Mouse (Mus musculus) small intestine, adult 2 months (tissue): ENCODE measurements around the gene Strn3.
"Not testable (repeated sequence)": the region's sequence is repeated elsewhere in the genome, so short reads cannot be mapped to it uniquely, and the experiment has no call there.

ENCODE experiments used
- CTCF ChIP-seq: fragments of 200-500 bp; IDR thresholded peaks from 2 replicates; pipeline ENCODE4 v1.5.1; 2012; ENCODE audit warnings: low read depth, mild to moderate bottlenecking, control low read depth, inconsistent platforms, low read length, moderate library complexity, mixed read lengths; ENCODE audit not compliant: insufficient replicate concordance, insufficient read length; ENCODE audit errors: extremely low read depth
- POLR2A ChIP-seq: fragments of 200-500 bp; IDR thresholded peaks from 2 replicates; pipeline ENCODE4 v1.6.1; 2012; ENCODE audit warnings: low read depth, mild to moderate bottlenecking, control low read depth, inconsistent platforms, low read length, moderate library complexity

DNA sequence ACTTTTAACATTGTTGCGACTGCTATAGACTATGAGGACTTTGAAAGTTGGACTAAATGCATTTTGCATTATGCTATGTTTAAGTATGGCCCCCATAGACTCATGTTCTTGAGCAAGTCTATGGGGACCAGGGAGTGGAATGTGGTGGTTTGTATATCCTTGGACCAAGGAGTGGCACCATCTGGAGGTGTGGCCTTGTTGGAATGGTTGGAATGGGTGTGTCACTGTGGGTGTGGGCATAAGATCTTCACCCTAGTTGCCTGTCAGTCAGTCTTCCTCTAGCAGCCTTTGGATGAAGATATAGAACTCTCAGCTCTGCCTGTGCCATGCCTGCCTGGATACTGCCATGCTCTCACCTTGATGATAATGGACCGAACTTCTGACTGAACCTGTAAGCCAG, 113.9 kb downstream of the Strn3 start:
- TF ChIP-seq CTCF, POLR2A: not testable (repeated sequence)
